8 mouse cellular contexts compared by ENCODE assay signal in the genomic region with DNA sequence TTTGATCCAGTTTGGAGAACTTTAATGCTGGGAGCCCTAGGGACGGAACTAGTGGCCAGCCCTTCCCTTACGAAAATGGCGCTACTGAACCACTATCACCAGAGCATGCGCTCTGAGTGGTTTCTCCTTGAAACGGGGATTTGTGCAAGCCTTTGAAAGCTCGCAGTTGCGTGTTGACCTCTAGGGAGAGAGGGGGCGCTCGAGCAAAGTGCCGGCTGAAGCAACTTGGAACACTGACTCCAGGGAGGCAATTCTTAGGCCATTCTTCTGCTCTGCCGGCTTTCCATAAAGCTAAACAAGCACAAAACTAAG. TPM values are rescaled to one million over a fixed set of nuclear protein-coding genes. Genes with fewer than 3 reads are reported as not detected.
DNase-seq lines count a peak whose midpoint lies in the region; ATAC-seq and TF ChIP-seq lines count a peak whose summit lies in the region.

No protein-coding gene starts in this region.

- peak; percentile 51 for ATAC-seq in forebrain, embryonic 11.5 days (replicated peaks; ENCODE audit: low FRiP score)
- peak; percentile 33 for ATAC-seq in heart, embryonic 16.5 days (replicated peaks; ENCODE audit: extremely low read depth, insufficient read depth, low FRiP score)
- peak; percentile 64 for ATAC-seq in liver, embryonic 15.5 days (ENCODE audit: insufficient read depth)
- peak; percentile 48 for ATAC-seq in neural tube, embryonic 12.5 days (ENCODE audit: low FRiP score, low read depth)

- dilution Hi-C loops in CH12.LX (cut with MboI; ENCODE audit: extremely low pct_ligation_motif_present, extremely low pct_unique_long_range_greater_than_20kb, low sequenced_read_pairs): no loop called here

- under 1% methylated on average over 11 of the region's 11 CpGs for WGBS in forebrain, embryonic 11.5 days
- WGBS in heart, embryonic 16.5 days: 0% methylated on average over 11 of the region's 11 CpGs
- 0% methylated on average over 11 of the region's 11 CpGs for WGBS in liver, embryonic 15.5 days (ENCODE audit: insufficient replicate concordance)
- under 1% methylated on average over 11 of the region's 11 CpGs for WGBS in neural tube, embryonic 12.5 days

- H3K36me3 ChIP-seq in CH12.LX (replicated peaks in 1 of 2; ENCODE audit: control insufficient read depth in 1 of 2, insufficient read depth in 1 of 2, low read length in 1 of 2): peaks cover 10 to 21% of the 10 kb centered on the region in 2 experiments
- H3K36me3 ChIP-seq in forebrain, embryonic 11.5 days (ENCODE audit: control insufficient read depth, insufficient read depth, low read length): no peaks in the 10 kb centered on the region
- no peaks in the 10 kb centered on the region for H3K36me3 ChIP-seq in heart, embryonic 16.5 days (ENCODE audit: control insufficient read depth, insufficient read depth)
- H3K36me3 ChIP-seq in liver, embryonic 15.5 days (replicated peaks): no peaks in the 10 kb centered on the region
- no peaks in the 10 kb centered on the region; the same call in 1 of the 2 replicates for H3K36me3 ChIP-seq in neural tube, embryonic 12.5 days

- peaks cover 4% of the 10 kb centered on the region for H3K9me3 ChIP-seq in CH12.LX (replicated peaks; ENCODE audit: low read length)
- H3K9me3 ChIP-seq in forebrain, embryonic 11.5 days (ENCODE audit: control insufficient read depth, low read length): no peaks in the 10 kb centered on the region
- no peaks in the 10 kb centered on the region for H3K9me3 ChIP-seq in heart, embryonic 16.5 days (replicated peaks; ENCODE audit: control insufficient read depth, low read length)
- H3K9me3 ChIP-seq in liver, embryonic 15.5 days (replicated peaks): no peaks in the 10 kb centered on the region
- no peaks in the 10 kb centered on the region for H3K9me3 ChIP-seq in neural tube, embryonic 12.5 days

- peak; percentile 83 for TF ChIP-seq POLR2A in CH12.LX (IDR thresholded peaks at IDR 0.05; ENCODE audit: low read depth, low read length)

- peak; percentile 96 for DNase-seq in CH12.LX (ENCODE audit: extremely low read depth)
- DNase-seq in c-Kit-positive CD71-negative TER-119-negative erythroid progenitor cells, embryonic 14.5 days (ENCODE audit: low read depth): peak; percentile 83
- DNase-seq in forebrain, embryonic 11.5 days (ENCODE audit: low spot score): peak; percentile 90
- DNase-seq in kidney, postnatal 36 days: peak; percentile 92 to 93
- peak; percentile 72 for DNase-seq in telencephalon, adult 2 months (ENCODE audit: low read depth, low spot score)

- peak; percentile 24 to 90; a peak in 3 of 4 replicates for TF ChIP-seq CTCF in CH12.LX (conservative IDR thresholded peaks at IDR 0.05 in 1 of 2, IDR thresholded peaks at IDR 0.05 in 1 of 2; ENCODE audit: low read depth in 2 of 2, low read length in 2 of 2)

- peak overlapping the region; percentile 98 for H3K9ac ChIP-seq in CH12.LX (ENCODE audit: insufficient read depth, low read depth)
- peak overlapping the region; percentile 91 for H3K9ac ChIP-seq in forebrain, embryonic 11.5 days (ENCODE audit: low read length)
- H3K9ac ChIP-seq in heart, embryonic 16.5 days (ENCODE audit: low read length): peak overlapping the region; percentile 89
- peak overlapping the region; percentile 85 for H3K9ac ChIP-seq in liver, embryonic 15.5 days
- peak overlapping the region; percentile 93 for H3K9ac ChIP-seq in neural tube, embryonic 12.5 days

- no peak for TF ChIP-seq EP300 in CH12.LX (IDR thresholded peaks at IDR 0.05; ENCODE audit: low read length)

- in situ Hi-C loops in CH12.LX (cut with MboI; ENCODE audit: low pct_ligation_motif_present, low pct_unique_long_range_greater_than_20kb, low sequenced_read_pairs): loop anchor here (5.0 kb wide), 1 partner anchor 62 kb away; no protein-coding TSS in a partner anchor

- H3K4me2 ChIP-seq in CH12.LX (ENCODE audit: insufficient read depth, low read depth, poor library complexity, severe bottlenecking): peak overlapping the region; percentile 96
- H3K4me2 ChIP-seq in forebrain, embryonic 11.5 days (ENCODE audit: low read depth, low read length, severe bottlenecking): peak overlapping the region; percentile 65
- H3K4me2 ChIP-seq in heart, embryonic 16.5 days (ENCODE audit: low read depth, low read length): peak overlapping the region; percentile 87
- peak overlapping the region; percentile 100 for H3K4me2 ChIP-seq in liver, embryonic 15.5 days
- peak overlapping the region; percentile 88 for H3K4me2 ChIP-seq in neural tube, embryonic 12.5 days (replicated peaks)

- TF ChIP-seq RAD21 in CH12.LX (IDR thresholded peaks at IDR 0.05; ENCODE audit: low read depth, low read length): peak; percentile 75

- peak overlapping the region; percentile 72 to 93 (median 82) for H3K4me3 ChIP-seq in CH12.LX (replicated peaks in 1 of 3; ENCODE audit: low read depth in 2 of 3, low read length in 2 of 3, poor library complexity in 1 of 3)
- H3K4me3 ChIP-seq in forebrain, embryonic 11.5 days (ENCODE audit: low read depth, low read length): peak overlapping the region; percentile 93
- H3K4me3 ChIP-seq in heart, embryonic 16.5 days (ENCODE audit: low read length): peak overlapping the region; percentile 94
- H3K4me3 ChIP-seq in liver, embryonic 15.5 days (replicated peaks): peak overlapping the region; percentile 91
- H3K4me3 ChIP-seq in neural tube, embryonic 12.5 days: peak overlapping the region; percentile 94

- no peaks in the 10 kb centered on the region for H3K27me3 ChIP-seq in CH12.LX (replicated peaks)
- no peaks in the 10 kb centered on the region for H3K27me3 ChIP-seq in forebrain, embryonic 11.5 days (ENCODE audit: control insufficient read depth, insufficient read depth, low read length)
- no peaks in the 10 kb centered on the region for H3K27me3 ChIP-seq in heart, embryonic 16.5 days (ENCODE audit: control insufficient read depth, insufficient read depth, low read length)
- H3K27me3 ChIP-seq in liver, embryonic 15.5 days: no peaks in the 10 kb centered on the region
- no peaks in the 10 kb centered on the region for H3K27me3 ChIP-seq in neural tube, embryonic 12.5 days (replicated peaks)

- H3K27ac ChIP-seq in CH12.LX (ENCODE audit: insufficient read depth, low read depth): peak overlapping the region; percentile 91
- H3K27ac ChIP-seq in forebrain, embryonic 11.5 days (ENCODE audit: low read depth, low read length): peak overlapping the region; percentile 95
- H3K27ac ChIP-seq in heart, embryonic 16.5 days (ENCODE audit: low read length): peak overlapping the region; percentile 76
- H3K27ac ChIP-seq in liver, embryonic 15.5 days (replicated peaks): peak overlapping the region; percentile 88
- H3K27ac ChIP-seq in neural tube, embryonic 12.5 days: peak overlapping the region; percentile 83

- peaks cover 17% of the 10 kb centered on the region for H3K79me2 ChIP-seq in CH12.LX (replicated peaks; ENCODE audit: control insufficient read depth, extremely low read depth, insufficient read depth, poor library complexity, severe bottlenecking)

- H3K4me1 ChIP-seq in CH12.LX (ENCODE audit: control insufficient read depth in 1 of 2, insufficient read depth in 2 of 2): peaks cover 3 to 26% of the 10 kb centered on the region in 2 experiments
- peaks cover 14% of the 10 kb centered on the region; the same call in 1 of the 2 replicates for H3K4me1 ChIP-seq in forebrain, embryonic 11.5 days (replicated peaks; ENCODE audit: control insufficient read depth, insufficient read depth, low read length)
- H3K4me1 ChIP-seq in heart, embryonic 16.5 days (ENCODE audit: control insufficient read depth, insufficient read depth, low read length): peaks cover 6% of the 10 kb centered on the region; the same call in 1 of the 2 replicates
- peaks cover 18% of the 10 kb centered on the region for H3K4me1 ChIP-seq in liver, embryonic 15.5 days (replicated peaks)
- peaks cover 15% of the 10 kb centered on the region for H3K4me1 ChIP-seq in neural tube, embryonic 12.5 days

TF ChIP-seq in CH12.LX, 34 proteins besides CTCF, POLR2A, EP300 and RAD21 (continues in another document):
- TF ChIP-seq ZMIZ1 (IDR thresholded peaks at IDR 0.05; ENCODE audit: low read depth, low read length) (peak; percentile 67), MAX (IDR thresholded peaks at IDR 0.05; ENCODE audit: low read length) (peak; percentile 70; the same call in 1 of the 2 replicates), TBP (conservative IDR thresholded peaks at IDR 0.05; ENCODE audit: low read depth, low read length) (peak; percentile 84; the same call in 1 of the 2 replicates), MXI1 (IDR thresholded peaks at IDR 0.05; ENCODE audit: low read depth, low read length) (0 out of 2 replicates have a peak, but pooled peaks have one; percentile 29), IRF4 (IDR thresholded peaks at IDR 0.05; ENCODE audit: low read depth, low read length) (peak; percentile 59; the same call in 1 of the 2 replicates), HCFC1 (IDR thresholded peaks at IDR 0.05; ENCODE audit: low read depth, low read length) (peak; percentile 58), NRF1 (IDR thresholded peaks at IDR 0.05; ENCODE audit: low read depth, low read length) (peak; percentile 96), POLR2AphosphoS2 (IDR thresholded peaks at IDR 0.05; ENCODE audit: low read depth, low read length) (peak; percentile 83; the same call in 1 of the 2 replicates), NELFE (IDR thresholded peaks at IDR 0.05; ENCODE audit: low read depth, low read length) (peak; percentile 94), CHD1 (IDR thresholded peaks at IDR 0.05; ENCODE audit: low read depth, low read length) (0 out of 2 replicates have a peak, but pooled peaks have one; percentile 11), PAX5 (IDR thresholded peaks at IDR 0.05; ENCODE audit: low read length) (no peak), E2F4 (IDR thresholded peaks at IDR 0.05; ENCODE audit: insufficient replicate concordance, low read depth, low read length) (no peak), JUND (conservative IDR thresholded peaks at IDR 0.05; ENCODE audit: low read depth, low read length) (no peak), SMC3 (IDR thresholded peaks at IDR 0.05; ENCODE audit: low read depth, low read length) (peak; percentile 82), BHLHE40 (IDR thresholded peaks at IDR 0.05; ENCODE audit: low read depth, low read length) (no peak), ELF1 (IDR thresholded peaks at IDR 0.05; ENCODE audit: low read depth, low read length) (no peak; the same call in 1 of the 2 replicates), MYC (IDR thresholded peaks at IDR 0.05; ENCODE audit: low read depth, low read length) (peak; percentile 63; the same call in 1 of the 2 replicates), TCF12 (IDR thresholded peaks at IDR 0.05; ENCODE audit: low read depth, low read length) (peak; percentile 85)

RNA-seq across cellular contexts. Expression of a gene that starts 1.1 kb away (rescaled TPM):
- total RNA-seq in CH12.LX (2012; rRNA removed) (8.9 and 9.4 TPM in 2 replicates), CH12.LX (2014; rRNA removed) (9.8 and 12.0 TPM in 2 replicates)
- polyA plus RNA-seq in CH12.LX (2012; ENCODE audit: insufficient read length, low read depth): 11.5 and 12.1 TPM in 2 replicates
- 23.0 and 23.2 TPM in 2 replicates for polyA plus RNA-seq in forebrain, embryonic 11.5 days (2014; fragmentation: Nextera tagmentation; extraction: Ambion mirVana)
- polyA plus RNA-seq in heart, embryonic 16.5 days (2015; fragmentation: Nextera tagmentation; extraction: Ambion mirVana): 4.1 and 4.7 TPM in 2 replicates
- 1.9 and 2.1 TPM in 2 replicates for polyA plus RNA-seq in liver, embryonic 15.5 days (2015; fragmentation: Nextera tagmentation; extraction: Ambion mirVana)
- polyA plus RNA-seq in neural tube, embryonic 12.5 days (2016; fragmentation: Nextera tagmentation; extraction: Ambion mirVana): 17.1 and 17.7 TPM in 2 replicates

Comparison
In these comparisons a context has a peak if more than half of its experiments do, and no peak if none do; other contexts are left out.
1. Peak in every context shown above with its lines: DNase-seq, ATAC-seq, H3K4me3 ChIP-seq and H3K27ac ChIP-seq.